Mouse (Mus musculus) gastrocnemius, postnatal 14 days (tissue): ENCODE data around the gene Abi2. TPM values are rescaled to one million over a fixed set of nuclear protein-coding genes. Genes with fewer than 3 reads are reported as not detected.
"Not testable (repeated sequence)": the region's sequence is repeated elsewhere in the genome, so short reads cannot be mapped to it uniquely, and the experiment has no call there.

Source experiments
- DNase-seq: peaks from one replicate; pipeline ENCODE4 v3.0.0; 2021; ENCODE audit warnings: mixed read lengths
- intact Hi-C: fragments of 180-260 bp; cut with DNase I; formaldehyde crosslinking; loops from one replicate; pipeline ENCODE4 v1.15.1; 2025; ENCODE audit warnings: low total_unique reads
- long read RNA-seq, 2 experiments: library from polyadenylated mRNA; stranded (forward); transcript quantifications; one replicate each; pipeline ENCODE4 v2.0.0; 2021
- total RNA-seq, 2 experiments: library from RNA; stranded (reverse); gene quantifications; 2 replicates each; pipeline ENCODE4 v1.2.3; 2021

Abi2 gene
- total RNA-seq: 10 to 100 TPM; 20.4 to 22.6 TPM
- long read RNA-seq, experiment 1, full-length matches to known transcripts: 6 of 9 reads
- long read RNA-seq, experiment 1, partial matches to known transcripts: 2 of 9 reads
- long read RNA-seq, experiment 1, other reads (novel, unspliced or antisense): 1 of 9 reads
- long read RNA-seq, experiment 2, full-length matches to known transcripts: 3 of 8 reads
- long read RNA-seq, experiment 2, partial matches to known transcripts: 1 of 8 reads
- long read RNA-seq, experiment 2, other reads (novel, unspliced or antisense): 4 of 8 reads

DNA sequence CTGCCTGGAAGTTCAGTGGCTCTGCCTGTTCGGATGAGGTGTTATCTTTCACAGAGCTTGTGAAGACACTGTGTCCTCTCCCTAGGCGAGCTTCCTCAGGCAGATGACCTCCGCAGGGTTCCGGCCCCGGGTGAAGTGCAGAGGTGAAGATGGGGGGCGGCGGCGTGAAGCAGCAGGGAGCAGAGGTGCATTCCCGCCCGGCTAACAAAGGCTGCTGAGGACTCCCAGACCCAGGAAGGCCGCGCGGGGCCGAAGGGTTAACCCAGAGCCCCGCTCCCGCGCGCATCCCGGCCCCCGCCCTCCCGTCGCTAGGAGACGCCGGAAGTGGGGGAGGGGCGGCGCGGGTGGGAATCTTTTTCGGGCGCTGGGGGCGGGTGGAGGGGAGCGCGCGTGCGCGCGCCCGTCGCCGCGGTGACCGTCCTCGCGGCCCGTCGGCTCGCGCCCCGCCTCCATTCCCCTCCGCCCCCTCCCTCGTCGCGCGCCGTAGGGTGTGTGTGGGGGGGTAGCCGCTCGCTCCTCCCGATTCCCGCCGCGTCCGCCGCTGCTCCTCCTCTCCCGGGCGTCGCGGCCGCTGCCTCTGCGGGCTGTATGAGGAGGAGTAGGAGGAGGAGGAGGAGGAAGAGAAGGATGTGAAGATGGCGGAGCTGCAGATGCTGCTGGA, at the start of gene Abi2:
Abi2 (plus strand) TSS at position 452 of the 661 bp plus-strand sequence.
- peak; percentile 93 for DNase-seq

DNA sequence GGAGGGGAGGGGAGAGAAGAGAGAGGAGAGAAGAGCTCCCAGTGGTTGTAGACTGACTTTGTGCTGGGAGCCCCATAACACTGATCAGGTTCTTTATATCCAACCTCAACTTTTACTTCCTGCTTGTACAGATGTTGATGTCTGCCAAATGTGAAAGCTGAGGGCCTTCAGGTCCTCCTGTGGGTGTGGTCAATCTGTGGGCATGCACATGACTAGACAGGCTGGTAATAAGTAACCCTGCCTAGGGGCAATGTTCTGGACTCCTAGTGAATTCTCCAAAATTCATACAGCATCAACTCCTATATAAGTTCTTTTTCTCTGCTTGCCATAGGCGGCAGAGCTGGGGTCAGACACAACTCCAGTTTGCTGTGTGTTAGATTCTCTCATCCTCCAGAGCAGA, 47.8 kb upstream of the Abi2 start:
- intact Hi-C loops: no loop called here
- DNase-seq: no peak

More for the DNA sequence above, at the start of gene Abi2:
- intact Hi-C loops: no loop called here

DNA sequence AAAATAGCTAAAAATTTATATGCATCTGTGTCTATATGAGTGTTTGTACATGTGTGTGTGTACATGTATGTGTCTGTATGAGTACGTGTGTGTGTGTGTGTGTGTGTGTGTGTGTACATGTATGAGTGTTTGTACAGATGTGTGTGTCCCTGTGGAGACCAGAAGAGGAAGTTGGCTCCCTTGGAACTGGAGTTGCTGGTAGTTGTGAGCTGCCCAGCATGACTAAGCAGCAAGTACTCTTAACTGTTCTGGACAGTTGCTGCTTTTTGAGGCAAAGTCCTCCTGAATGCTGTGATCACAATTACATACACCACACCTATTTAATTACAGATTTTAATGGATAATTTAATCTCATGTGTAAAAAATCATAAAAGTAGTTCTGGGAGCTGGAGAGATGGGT, 32.9 kb upstream of the Abi2 start:
- intact Hi-C loops: no loop called here
- DNase-seq: no peak

DNA sequence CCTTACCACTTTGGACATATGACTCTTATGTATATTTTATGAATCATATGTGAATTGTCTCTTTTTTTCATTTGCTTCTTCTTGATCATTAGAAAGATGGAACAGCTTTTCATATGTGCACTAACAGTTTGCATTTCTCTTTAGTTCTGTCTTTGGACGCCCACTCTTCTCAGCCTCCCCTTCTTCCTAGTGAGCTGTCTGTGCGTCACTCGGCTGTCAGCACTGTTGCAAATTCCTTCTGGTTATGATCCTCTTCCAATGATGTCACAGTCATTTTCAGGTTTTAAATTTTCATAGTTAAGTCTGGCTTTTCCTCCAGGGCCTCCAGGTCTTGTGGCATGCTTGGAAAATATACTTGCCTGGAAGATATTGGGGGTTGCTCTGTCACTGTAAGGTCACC, 27.5 kb upstream of the Abi2 start:
- no peak for DNase-seq
- intact Hi-C loops: no loop called here

DNA sequence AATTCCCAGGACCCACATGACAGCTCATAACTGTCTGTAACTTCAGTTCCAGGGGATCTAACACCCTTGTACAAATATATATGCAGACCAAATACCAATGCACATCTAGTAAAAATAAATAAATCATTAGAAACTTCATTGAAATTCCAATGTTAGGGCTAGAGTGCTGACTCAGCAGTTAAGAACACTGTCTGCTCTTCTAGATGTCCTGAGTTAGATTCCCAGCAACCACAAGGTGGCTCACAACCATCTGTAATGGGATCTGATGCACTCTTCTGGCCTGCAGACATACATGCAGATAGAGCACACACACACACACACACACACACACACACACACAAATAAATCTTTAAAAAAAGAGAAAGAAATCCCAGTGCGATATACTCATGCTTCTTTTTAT, 4.6 kb upstream of the Abi2 start:
- no peak for DNase-seq
- intact Hi-C loops: no loop called here

DNA sequence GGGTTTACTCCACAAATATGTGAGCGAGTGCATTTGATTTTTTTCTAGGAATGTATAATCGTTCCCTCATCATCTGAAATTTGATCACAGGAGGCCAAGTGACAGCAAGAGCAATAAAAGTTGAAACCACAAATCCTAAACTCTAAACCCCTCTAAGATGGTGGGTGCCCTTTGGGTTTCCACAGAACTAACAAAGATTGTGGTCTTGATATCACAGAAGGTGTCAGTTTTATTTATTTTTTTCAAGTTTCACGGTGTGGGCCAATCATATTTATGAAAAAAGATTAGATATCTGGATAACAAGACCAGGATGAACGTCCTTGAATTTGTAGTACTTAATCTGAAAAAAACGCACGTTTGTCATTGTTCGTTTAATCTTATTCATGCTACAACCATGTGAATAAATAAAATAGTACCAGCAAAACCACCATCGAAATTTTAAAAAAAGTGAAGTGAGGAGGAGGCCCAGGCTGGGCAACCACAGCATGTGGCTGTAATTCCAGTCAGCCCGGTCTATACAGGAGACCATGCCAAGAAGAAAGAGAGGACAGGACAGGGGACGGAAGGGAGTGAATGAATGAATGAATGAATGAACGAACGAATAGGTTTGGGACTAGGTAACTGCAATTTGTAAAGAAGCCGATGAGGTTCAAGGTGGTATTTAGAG, 785 bp upstream of the Abi2 start:
- intact Hi-C loops: no loop called here

DNA sequence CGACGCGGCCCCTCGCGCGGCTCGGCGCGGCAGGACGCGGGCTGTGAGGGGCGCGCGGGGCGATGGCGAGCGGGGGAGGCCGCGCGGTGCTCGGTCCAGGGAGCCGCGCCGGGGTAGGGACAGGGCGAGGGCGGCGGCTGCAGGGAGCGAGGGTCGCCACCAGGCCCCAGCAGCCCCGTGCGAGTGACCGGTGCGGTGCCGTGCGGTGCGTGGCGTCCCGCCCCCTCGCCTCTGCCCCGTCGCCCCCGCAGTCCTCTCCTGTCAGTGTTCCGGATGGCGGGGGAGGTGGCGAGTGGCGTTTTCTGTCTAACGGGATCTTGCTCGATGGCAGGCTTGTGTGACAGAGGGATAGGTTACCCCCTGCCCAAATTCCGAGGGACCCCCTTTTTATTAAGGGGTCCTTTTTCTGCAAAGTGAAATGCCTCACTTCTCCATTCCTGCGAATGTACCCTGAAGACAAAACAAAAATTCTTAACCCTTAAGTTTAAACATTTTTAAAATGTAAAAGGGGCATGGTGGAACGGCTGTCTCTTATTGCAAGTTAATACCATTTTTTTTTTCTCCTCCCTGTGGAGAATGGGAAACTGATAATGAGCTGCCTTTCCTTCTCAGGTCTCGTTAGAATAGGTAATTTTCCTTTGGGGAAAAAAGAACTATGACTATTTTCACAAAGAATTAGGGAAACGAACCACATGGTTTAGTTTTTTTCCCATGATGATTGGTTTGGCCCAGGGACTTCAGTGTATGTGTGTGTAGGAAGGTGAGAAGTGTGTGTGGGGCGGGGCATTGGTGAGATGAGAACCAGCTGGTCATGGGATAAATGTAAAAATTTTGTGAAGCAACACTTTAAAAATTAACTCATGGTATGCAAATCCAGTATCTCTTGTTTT, 754 bp downstream of the Abi2 start:
- DNase-seq: peak; percentile 37
- intact Hi-C loops: no loop called here

More for the DNA sequence above, 785 bp upstream of the Abi2 start:
- no peak for DNase-seq

DNA sequence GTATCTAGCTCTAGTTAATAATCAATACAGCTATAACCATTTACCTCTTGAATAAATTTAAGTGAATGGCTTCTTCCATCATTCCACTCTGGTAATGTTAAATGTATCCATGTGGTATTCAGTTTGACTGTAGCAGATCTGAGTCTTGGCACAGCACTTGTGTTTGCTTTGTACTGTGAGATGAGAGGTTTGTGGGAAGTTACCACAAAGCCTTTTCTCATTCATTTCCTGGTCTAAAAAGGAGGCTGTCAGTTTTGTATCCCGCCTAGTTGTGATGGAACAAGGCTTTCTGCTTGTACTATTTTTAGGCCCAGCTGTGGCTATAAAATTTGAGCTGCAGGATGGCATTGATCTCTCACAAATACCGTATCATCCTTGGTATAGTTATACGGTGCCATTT, 7.3 kb downstream of the Abi2 start:
- intact Hi-C loops: no loop called here
- no peak for DNase-seq

DNA sequence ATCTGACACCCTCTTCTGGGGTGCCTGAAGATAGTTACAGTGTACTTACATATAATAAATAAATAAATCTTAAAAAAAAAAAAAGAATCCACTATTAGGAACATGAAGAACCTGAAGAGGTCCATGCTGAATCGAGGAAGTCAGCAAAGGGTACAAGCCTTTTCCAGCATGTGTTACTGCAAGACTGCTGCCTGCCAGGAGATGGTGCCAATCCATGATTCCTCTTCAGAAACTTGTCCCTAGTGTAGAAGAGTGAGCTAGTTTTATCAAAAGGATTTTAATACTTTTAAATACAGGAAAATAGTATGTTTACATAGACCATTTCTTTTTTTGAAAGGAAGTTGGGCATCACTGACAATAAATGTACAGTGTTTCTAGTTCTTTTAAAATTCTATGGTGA, 14.5 kb downstream of the Abi2 start:
- DNase-seq: peak; percentile 7
- intact Hi-C loops: no loop called here

DNA sequence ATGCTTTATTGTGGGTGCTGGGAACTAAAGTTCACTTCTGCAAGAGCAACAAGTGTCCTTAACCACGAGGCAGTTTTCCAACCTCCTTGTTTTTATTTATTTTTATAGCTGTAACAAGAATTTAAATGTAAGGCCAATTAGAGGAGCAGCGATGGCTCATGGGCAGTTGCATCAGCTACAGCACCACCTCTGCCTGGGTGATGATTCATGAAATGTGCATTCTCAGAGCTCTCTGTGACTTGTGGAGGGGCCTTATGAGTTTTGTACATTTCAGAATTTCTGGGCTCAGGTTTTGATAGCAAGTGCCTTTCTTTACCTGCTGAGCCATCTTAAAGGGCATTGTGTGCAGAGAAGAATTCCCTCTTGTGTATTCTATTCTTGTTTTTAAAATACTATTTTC, 18.9 kb downstream of the Abi2 start:
- no peak for DNase-seq
- intact Hi-C loops: no loop called here

DNA sequence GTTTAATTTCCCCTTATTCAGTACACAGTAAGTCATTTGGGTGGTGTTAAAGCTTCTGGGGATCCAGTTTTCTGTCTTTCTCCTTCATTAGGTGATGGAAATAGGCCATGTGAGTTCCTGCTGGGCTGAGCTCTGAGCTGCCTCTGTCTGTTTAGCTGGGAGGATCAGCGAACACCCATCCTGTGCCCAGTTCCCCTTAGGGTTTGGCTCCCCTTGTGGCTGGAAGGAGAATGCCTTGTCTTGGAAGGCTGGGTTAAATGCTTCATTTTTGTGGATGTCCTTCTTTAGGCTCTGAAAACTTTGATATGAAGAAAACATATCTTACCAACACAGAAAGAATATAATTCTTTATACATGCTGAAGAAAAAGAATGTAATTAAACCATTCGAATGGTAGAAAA, 19.5 kb downstream of the Abi2 start:
- DNase-seq: no peak
- intact Hi-C loops: no loop called here

DNA sequence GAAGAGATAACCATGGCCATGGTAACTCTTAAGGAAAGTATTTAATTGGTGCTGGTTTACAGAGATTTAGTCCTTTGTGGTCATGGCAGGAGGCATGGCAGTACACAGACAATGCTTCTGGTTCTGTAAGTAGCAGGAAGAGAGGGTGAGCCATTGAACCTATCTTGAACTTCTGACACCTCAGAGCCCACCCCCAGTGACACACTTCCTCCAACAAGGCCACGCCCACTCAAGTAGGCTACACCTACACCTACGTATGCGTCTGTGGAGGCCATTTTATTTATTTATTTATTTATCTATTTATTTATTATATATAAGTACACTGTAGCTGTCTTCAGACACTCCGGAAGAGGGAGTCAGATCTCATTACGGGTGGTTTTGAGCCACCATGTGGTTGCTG, 22.1 kb downstream of the Abi2 start:
- no peak for DNase-seq
- intact Hi-C loops: no loop called here

DNA sequence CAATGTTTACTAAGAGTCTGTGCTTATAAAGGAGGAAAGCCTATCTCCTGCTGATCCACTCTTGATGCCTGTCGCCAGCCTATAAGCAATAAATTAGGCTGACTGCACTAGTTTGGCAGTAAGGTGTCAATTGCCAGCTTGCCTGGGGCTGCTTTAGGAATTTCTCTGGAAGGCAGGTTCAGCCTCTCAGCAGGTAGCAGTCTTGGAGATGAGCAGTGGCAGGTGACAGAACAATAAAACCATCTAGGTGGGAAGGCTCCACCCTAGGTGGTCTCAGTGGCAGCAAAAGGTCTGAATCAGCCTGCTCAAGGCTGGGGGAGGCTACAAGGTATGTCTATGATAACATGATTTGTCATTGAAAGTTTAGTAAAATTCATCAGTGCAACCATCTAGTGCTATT, 23.1 kb downstream of the Abi2 start:
- DNase-seq: no peak
- intact Hi-C loops: no loop called here

DNA sequence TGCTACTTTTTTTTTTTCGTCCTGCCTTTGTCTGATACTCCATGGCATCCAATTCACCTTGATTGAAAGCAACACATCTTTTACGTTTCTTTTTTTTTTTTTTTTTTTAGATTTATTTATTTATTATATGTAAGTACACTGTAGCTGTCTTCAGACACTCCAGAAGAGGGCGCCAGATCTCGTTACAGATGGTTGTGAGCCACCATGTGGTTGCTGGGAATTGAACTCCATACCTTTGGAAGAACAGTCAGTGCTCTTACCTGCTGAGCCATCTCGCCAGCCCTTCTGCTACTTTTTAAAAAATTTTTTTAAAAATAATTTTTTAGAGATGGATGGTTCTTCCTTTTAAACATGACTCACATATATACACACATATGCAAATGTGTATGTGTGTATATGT, 32.0 kb downstream of the Abi2 start:
- intact Hi-C loops, DNase-seq: not testable (repeated sequence)

DNA sequence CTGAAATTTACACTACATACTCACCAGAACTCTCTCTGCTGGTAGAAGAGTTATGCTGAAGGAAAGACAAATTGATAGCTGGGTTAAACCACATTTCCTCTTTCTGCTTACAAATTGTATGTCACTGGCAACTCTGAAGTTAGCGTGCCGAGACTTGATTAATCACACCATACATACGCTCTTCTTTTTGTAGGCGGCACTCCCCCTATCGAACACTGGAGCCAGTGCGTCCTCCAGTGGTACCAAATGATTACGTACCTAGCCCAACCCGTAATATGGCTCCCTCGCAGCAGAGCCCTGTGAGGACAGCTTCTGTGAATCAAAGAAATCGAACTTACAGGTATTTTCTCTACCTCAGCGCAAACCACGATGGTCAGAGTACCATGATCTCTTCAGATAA, 37.6 kb downstream of the Abi2 start:
- no peak for DNase-seq
- intact Hi-C loops: no loop called here

DNA sequence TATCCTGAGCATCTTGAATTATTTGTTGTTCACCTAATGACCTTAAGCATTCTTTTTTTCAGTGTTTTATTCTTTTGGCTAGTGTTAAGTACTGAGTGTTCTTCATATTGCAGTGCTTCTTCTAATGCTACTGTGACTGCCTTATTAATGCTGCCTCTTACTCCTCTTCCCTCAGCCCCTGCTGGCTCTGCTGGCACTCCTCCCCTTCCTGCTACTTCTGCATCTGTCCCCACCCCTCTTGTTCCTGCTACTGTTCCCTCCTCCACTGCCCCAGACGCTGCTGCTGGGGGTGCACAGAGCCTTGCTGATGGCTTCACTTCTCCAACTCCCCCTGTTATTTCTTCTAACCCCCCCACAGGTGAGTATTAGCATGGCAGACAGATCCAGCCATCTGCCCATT, 40.5 kb downstream of the Abi2 start:
- DNase-seq: no peak
- intact Hi-C loops: no loop called here

DNA sequence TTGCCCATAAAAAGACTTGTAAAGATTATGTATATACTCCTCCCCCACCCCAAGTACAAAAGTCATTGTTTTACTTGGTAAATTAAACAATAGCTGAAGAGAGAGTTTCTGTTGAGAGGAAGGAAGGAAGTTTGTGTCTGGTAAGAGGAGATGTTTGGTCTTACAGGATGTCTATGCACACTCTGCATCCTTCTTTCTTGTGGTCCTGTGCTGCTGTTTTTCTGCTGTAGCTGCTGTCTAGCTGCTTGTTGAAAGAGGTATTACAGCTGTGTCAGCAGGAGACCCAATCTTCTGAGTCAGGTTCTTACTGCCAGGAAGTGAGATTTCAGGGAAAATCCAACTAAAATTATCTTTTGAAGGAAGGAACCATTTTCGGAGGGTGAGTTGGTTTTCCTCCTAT, 51.2 kb downstream of the Abi2 start:
- intact Hi-C loops: no loop called here
- no peak for DNase-seq

DNA sequence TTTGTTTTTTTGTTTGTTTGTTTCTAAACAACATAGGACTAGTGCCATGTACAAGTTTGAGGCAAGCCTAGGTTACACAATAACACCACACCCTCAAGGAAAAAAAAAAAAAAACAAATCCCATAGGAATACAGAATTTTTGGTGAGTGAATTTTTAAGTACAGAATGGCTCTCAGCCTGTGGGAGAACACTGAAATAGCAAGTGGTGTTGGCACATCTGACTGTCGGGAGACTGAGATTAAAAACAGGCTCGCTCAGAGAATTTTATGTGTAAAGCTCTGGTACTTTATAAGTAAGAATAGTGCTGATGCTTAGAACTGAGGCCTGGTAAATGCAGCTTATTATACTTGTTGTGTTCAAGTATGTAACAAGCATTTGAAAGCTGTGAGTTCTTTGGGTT, 60.1 kb downstream of the Abi2 start:
- intact Hi-C loops: no loop called here
- no peak for DNase-seq

DNA sequence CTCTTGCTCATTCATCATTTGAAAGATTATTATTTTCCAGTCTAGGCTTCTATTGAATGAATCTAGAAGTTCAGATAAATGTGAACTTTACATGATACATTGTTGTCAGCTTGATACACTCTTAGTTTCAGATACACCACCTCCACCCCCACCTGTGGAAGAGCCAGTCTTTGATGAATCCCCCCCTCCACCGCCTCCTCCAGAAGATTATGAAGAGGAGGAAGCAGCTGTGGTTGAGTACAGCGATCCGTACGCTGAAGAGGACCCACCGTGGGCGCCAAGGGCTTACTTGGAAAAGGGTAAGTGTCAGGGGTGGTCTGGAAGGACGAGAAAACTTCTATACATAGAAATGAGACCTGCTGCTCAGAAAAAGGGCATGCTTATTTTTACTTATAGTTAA, 61.1 kb downstream of the Abi2 start:
- DNase-seq: no peak
- intact Hi-C loops: no loop called here

DNA sequence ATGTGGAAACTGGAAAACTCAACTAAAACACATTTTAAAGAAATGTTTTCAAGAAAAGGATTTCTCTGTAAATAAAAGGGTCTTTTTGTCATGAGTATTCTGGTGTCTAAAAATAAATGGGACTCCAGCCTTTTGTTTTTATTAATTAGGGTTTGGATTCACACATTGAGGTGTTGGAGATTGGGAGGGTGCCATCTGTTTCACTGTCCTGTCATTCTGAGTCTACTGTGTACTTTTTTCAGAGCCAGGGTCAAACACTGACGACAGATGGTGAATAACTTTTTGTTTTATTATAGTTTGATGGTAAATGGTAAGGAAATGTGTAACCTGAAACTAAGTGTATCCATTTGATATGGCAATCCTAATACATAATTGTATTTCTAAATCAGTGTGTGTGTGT, 72.1 kb downstream of the Abi2 start:
- no peak for DNase-seq
- intact Hi-C loops: no loop called here
